Mouse (Mus musculus) heart, adult 2 months (tissue): ENCODE data around the gene Pxn. TPM values are rescaled to one million over a fixed set of nuclear protein-coding genes. Genes with fewer than 3 reads are reported as not detected.
A peak's percentile ranks its signal among the peaks of the same experiment; 100 is the strongest.

Experiments used
- DNase-seq, 2 experiments: peaks; one replicate each; pipeline ENCODE4 v3.0.0; 2021
- H3K27ac ChIP-seq: fragments of 200-600 bp; 2 replicates; pipeline ENCODE4 v1.8.1; 2022
- H3K27me3 ChIP-seq: fragments of 200-500 bp; 2 replicates; pipeline ENCODE4 v1.6.1; 2012; ENCODE audit warnings: mild to moderate bottlenecking, low read length, inconsistent platforms, mixed read lengths; ENCODE audit not compliant: control insufficient read depth, insufficient read depth
- H3K36me3 ChIP-seq: fragments of 200-500 bp; 2 replicates; pipeline ENCODE4 v1.6.1; 2012; ENCODE audit warnings: low read length, inconsistent platforms; ENCODE audit not compliant: control insufficient read depth, insufficient read depth
- H3K4me1 ChIP-seq: fragments of 200-500 bp; 2 replicates; pipeline ENCODE4 v1.6.1; 2011; ENCODE audit warnings: low read length; ENCODE audit not compliant: control insufficient read depth, insufficient read depth
- H3K4me3 ChIP-seq: fragments of 200-600 bp; 2 replicates; pipeline ENCODE4 v1.8.1; 2022
- H3K79me2 ChIP-seq: fragments of 200-500 bp; replicated peaks from 2 replicates; pipeline ENCODE4 v1.6.1; 2012; ENCODE audit warnings: mild to moderate bottlenecking, inconsistent platforms, low read length, moderate library complexity, mixed read lengths; ENCODE audit not compliant: control insufficient read depth, insufficient read depth
- H3K9ac ChIP-seq: fragments of 200-500 bp; 2 replicates; pipeline ENCODE4 v1.6.1; 2012; ENCODE audit warnings: low read depth, mild to moderate bottlenecking, control low read depth, inconsistent platforms, low read length, mixed read lengths
- CTCF ChIP-seq: fragments of 200-600 bp; IDR thresholded peaks from 2 replicates; pipeline ENCODE4 v1.8.1; 2022; ENCODE audit warnings: antibody characterized with exemption, mild to moderate bottlenecking, moderate library complexity
- EP300 ChIP-seq: fragments of 200-500 bp; IDR thresholded peaks from 2 replicates; pipeline ENCODE4 v1.6.1; 2011; ENCODE audit warnings: low read depth, low read length, control low read depth; ENCODE audit not compliant: insufficient read depth
- POLR2A ChIP-seq: fragments of 200-500 bp; IDR thresholded peaks from 2 replicates; pipeline ENCODE4 v1.6.1; 2011; ENCODE audit warnings: mild to moderate bottlenecking, low read depth, low read length, control low read depth; ENCODE audit not compliant: insufficient read depth
- WGBS: fragments of 180-500 bp; shearing (Covaris S2); methylation state at CpG from one replicate; pipeline ENCODE4 v1.1.7; 2018; 5-methylcytosine and 5-hydroxymethylcytosine counted together
- intact Hi-C: fragments of 180-260 bp; cut with DNase I; formaldehyde crosslinking; loops from one replicate; pipeline ENCODE4 v1.15.1; 2025
- polyA plus RNA-seq: library from polyadenylated mRNA; depleted of rRNA; stranded (reverse); fragments of >200 nt; gene quantifications from 2 replicates; pipeline ENCODE4 v1.2.3, GENCODE M21; 2012
- total RNA-seq, 2 experiments: library from RNA; stranded (reverse); gene quantifications; 2 replicates each; pipeline ENCODE4 v1.2.3; 2021

Pxn gene
- total and polyA plus RNA-seq, 3 experiments: 35.9 to 51.9 (median 37.1) TPM

DNA sequence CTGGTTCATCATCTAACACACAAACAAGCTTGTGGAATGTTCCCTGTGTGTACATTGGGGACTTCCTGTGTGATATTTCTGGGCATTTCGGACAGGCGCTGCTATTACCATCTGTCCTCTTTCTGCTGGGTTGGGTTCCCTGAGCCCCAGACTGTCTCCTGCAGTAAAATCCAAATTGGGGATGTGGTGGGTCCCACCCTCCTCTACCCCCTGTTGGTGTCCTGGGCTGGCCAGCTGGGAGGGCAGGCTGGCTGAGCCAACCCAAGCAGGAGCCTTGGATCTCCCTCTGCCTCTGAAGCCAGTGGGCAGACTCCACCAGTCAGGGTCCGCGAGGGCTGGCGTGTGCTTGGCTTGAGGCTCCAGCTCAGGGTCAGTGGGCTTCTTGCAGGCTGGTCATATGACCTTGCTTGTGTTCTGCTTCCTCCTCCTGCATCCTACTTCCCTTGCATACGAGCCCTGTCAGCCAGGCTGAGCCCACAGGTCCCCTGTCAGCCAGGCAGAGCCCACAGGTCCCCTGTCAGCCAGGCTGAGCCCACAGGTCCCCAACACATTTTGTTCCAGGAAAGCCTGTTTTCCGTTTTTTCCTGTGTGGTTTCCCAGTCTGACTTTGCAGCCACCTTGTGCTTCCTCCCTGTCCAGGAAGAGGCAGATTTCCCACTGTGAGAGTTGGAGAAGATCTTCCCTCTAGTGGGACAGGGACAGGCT, 23.4 kb downstream of the Pxn start:
- Histone ChIP-seq H3K36me3 (peaks cover 3% of the 10 kb centered on the region; the same call in 1 of the 2 replicates), H3K4me3 (no peak overlapping the region), H3K4me1 (peaks cover 59% of the 10 kb centered on the region), H3K27me3 (no peaks in the 10 kb centered on the region), H3K9ac (peak overlapping the region; percentile 28), H3K79me2 (peaks cover 8% of the 10 kb centered on the region), H3K27ac (peak overlapping the region; percentile 91)
- TF ChIP-seq CTCF: no peak
- TF ChIP-seq POLR2A: no peak
- DNase-seq: peak; percentile 50 to 51
- intact Hi-C loops: loop anchor here (2.0 kb wide), 1 partner anchor 15 kb away; no protein-coding TSS in a partner anchor
- 18% methylated on average over 7 of the region's 7 CpGs for WGBS

DNA sequence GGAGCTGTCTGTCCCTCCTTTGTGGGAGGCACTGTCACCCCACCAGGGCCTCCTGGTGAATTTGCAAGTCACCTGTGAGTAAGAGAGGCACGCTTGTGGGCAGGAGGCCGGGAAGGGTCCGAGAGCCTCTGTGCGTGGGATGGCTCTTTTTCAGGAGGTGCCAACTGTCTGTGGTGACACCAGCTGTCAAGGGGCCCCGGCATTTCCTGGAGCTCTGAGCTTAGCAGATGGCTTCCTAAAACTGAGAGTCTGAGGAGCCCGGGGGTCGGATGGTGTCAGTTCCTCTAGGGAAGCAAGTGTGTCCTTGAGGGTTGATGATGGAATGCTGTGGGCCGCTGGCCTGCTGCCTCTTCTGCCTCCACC, 24.0 kb downstream of the Pxn start:
- intact Hi-C loops: loop anchor here (2.0 kb wide), 1 partner anchor 16 kb away; no protein-coding TSS in a partner anchor
- Histone ChIP-seq H3K27me3 (no peaks in the 10 kb centered on the region), H3K79me2 (peaks cover 8% of the 10 kb centered on the region), H3K4me1 (peaks cover 62% of the 10 kb centered on the region), H3K36me3 (peaks cover 3% of the 10 kb centered on the region; the same call in 1 of the 2 replicates), H3K4me3 (no peak overlapping the region), H3K27ac (peak overlapping the region; percentile 91), H3K9ac (peak overlapping the region; percentile 27; the same call in 1 of the 2 replicates)
- DNase-seq: no peak
- no peak for TF ChIP-seq EP300
- TF ChIP-seq CTCF: no peak
- TF ChIP-seq POLR2A: no peak
- 38% methylated on average over 8 of the region's 8 CpGs for WGBS

DNA sequence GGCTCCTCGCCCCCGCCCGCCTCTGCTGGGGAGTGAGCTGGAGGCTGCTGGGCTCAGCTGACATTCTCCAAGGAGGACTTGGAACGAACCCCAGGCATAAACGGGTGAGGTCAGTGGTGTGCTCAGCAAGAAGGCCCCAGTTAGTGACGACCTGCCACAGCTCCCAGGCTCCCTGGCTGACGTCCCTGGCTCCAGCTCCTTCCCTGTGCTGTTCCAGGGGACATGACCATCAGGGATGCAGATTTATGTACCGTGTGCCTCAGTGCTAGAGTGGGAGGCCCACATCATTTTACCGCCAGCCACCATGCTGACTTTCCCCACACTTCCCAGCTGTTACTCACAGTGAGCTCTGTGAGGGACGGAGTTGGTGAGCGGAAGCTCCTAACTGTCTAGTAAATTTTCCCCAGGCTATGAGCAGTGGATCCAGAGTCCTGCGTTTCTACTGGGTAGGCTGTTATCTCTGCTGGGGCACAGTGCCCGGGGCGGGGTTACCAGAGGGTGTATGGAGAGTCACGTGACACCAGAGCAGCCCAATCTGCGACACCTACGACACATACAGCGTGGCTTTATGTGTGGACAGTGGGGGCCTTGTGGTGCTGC, 25.3 kb downstream of the Pxn start:
- intact Hi-C loops: loop anchor here (2.0 kb wide), 1 partner anchor 17 kb away; no protein-coding TSS in a partner anchor
- H3K27me3 ChIP-seq: no peaks in the 10 kb centered on the region
- H3K9ac ChIP-seq: peak overlapping the region; percentile 27
- peaks cover 59% of the 10 kb centered on the region for H3K4me1 ChIP-seq
- peak overlapping the region; percentile 4; the same call in 1 of the 2 replicates for H3K4me3 ChIP-seq
- peaks cover 3% of the 10 kb centered on the region; the same call in 1 of the 2 replicates for H3K36me3 ChIP-seq
- WGBS: 13% methylated on average over 18 of the region's 18 CpGs
- peak; percentile 82 to 91 for DNase-seq
- H3K27ac ChIP-seq: peak overlapping the region; percentile 91
- peaks cover 6% of the 10 kb centered on the region for H3K79me2 ChIP-seq
- TF ChIP-seq EP300 (0 out of 2 replicates have a peak, but pooled peaks have one; percentile 8), CTCF (no peak), POLR2A (0 out of 2 replicates have a peak, but pooled peaks have one; percentile 5)

DNA sequence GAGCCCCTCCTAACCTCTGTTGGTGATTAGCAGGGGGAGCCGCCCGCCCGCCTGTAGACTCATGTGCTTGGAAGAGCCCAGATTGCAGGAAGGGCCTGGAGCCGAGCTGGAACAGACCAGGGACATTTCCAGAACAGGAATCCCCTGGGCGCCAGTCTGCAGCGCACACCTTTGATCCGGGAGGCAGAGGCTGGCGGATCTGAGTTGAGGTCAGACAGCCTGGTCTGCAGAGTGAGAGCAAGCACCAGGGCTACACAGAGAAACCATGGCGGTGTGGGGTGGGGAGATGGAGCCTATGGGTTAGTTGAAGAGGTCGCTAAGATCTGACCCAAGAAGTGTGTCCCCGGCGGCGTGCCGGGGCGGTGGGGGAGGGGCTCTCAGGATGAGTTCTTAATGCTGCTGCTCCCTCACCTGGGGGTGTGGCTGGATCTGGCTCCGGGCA, 27.8 kb downstream of the Pxn start:
- Histone ChIP-seq H3K4me1 (peaks cover 55% of the 10 kb centered on the region), H3K4me3 (no peak overlapping the region; the same call in 1 of the 2 replicates), H3K36me3 (peaks cover 3% of the 10 kb centered on the region; the same call in 1 of the 2 replicates), H3K27me3 (no peaks in the 10 kb centered on the region), H3K79me2 (peaks cover 2% of the 10 kb centered on the region), H3K27ac (peak overlapping the region; percentile 72), H3K9ac (peak overlapping the region; percentile 7; the same call in 1 of the 2 replicates)
- DNase-seq: peak; percentile 72 to 84
- intact Hi-C loops: loop anchor here (2.0 kb wide), 1 partner anchor 14 kb away; no protein-coding TSS in a partner anchor
- TF ChIP-seq POLR2A (no peak), EP300 (0 out of 2 replicates have a peak, but pooled peaks have one; percentile 51)
- WGBS: 25% methylated on average over 16 of the region's 16 CpGs

DNA sequence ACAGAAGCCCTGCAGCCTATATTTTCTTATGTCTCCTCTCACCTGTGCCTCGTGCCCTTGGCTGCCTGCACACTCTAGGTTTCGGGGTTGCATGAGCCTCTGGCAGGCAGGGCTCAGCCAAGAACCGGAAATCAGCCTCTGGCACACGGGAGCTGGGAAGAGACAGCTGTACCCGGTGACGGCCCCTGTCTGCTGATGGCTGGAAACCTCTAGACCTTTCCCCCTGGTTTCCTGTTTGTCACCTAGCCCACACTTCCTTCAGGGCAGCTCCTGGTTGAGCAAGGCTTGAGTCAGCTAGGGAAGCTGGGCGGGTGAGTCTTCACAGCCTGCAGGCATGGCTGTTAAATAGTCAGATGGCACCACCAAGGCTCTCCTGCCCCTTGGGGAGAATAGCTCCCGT, 28.4 kb downstream of the Pxn start:
- Histone ChIP-seq H3K27me3 (no peaks in the 10 kb centered on the region), H3K27ac (peak overlapping the region; percentile 72), H3K79me2 (0 out of 2 replicates have a peak, but pooled peaks cover 1% of the 10 kb centered on the region), H3K36me3 (peaks cover 3% of the 10 kb centered on the region; the same call in 1 of the 2 replicates), H3K9ac (peak overlapping the region; percentile 7; the same call in 1 of the 2 replicates), H3K4me1 (peaks cover 50% of the 10 kb centered on the region), H3K4me3 (peak overlapping the region; percentile 5; the same call in 1 of the 2 replicates)
- DNase-seq: peak; percentile 58 to 59
- WGBS: 14% methylated on average over 8 of the region's 8 CpGs
- intact Hi-C loops: loop anchor here (2.0 kb wide), 1 partner anchor 14 kb away; no protein-coding TSS in a partner anchor
- TF ChIP-seq POLR2A (no peak), EP300 (no peak), CTCF (no peak)
